Comparison of ENCODE assay signal across 11 mouse cellular contexts in genomic region chr1:193167746-193168145, GRCm38 (mm10). TPM values are rescaled to one million over a fixed set of nuclear protein-coding genes. Genes with fewer than 3 reads are reported as not detected.
DNase-seq lines count a peak whose midpoint lies in the region; ATAC-seq lines count a peak whose summit lies in the region.
"Had no signal": no experiment of that assay in that cellular context is flagged by ENCODE, and none has a peak within 500 bp of the region (broad histone marks: within the 10 kb centered on the region; RNA-seq: fewer than 3 reads in every experiment).

TSS of gene A130010J15Rik (plus strand) at chr1:193168046.

- H3K27me3 ChIP-seq in heart, embryonic 15.5 days, result no peaks in the 10 kb centered on the region
- no peaks in the 10 kb centered on the region for H3K27me3 ChIP-seq in limb, embryonic 11.5 days (ENCODE audit: control insufficient read depth, insufficient read depth, low read length)

- no peak within 1 kb of the TSS for H3K9ac ChIP-seq in heart, embryonic 15.5 days
- H3K9ac ChIP-seq in limb, embryonic 11.5 days (ENCODE audit: low read length), result no peak within 1 kb of the TSS
- H3K9ac ChIP-seq: liver, postnatal 0 days had no signal

- WGBS in heart, embryonic 15.5 days, result 77% methylated on average over 3 of the region's 3 CpGs
- WGBS in limb, embryonic 11.5 days, result 97% methylated on average over 3 of the region's 3 CpGs

- no peak within 1 kb of the TSS for H3K27ac ChIP-seq in heart, embryonic 15.5 days
- no peak within 1 kb of the TSS for H3K27ac ChIP-seq in limb, embryonic 11.5 days (replicated peaks; ENCODE audit: low read depth, low read length)

- H3K4me2 ChIP-seq in heart, embryonic 15.5 days, result no peak within 1 kb of the TSS
- H3K4me2 ChIP-seq in limb, embryonic 11.5 days (ENCODE audit: low read depth, severe bottlenecking), result no peak within 1 kb of the TSS

- H3K4me3 ChIP-seq in heart, embryonic 15.5 days, result no peak within 1 kb of the TSS
- no peak within 1 kb of the TSS for H3K4me3 ChIP-seq in limb, embryonic 11.5 days (ENCODE audit: low read depth, low read length)

- no peak for ATAC-seq in heart, embryonic 15.5 days (replicated peaks; ENCODE audit: insufficient number of reproducible peaks, insufficient read depth, low FRiP score, low read depth)
- no peak for ATAC-seq in limb, embryonic 11.5 days (ENCODE audit: insufficient number of reproducible peaks, low FRiP score, low TSS enrichment, low read depth)
- ATAC-seq: liver, postnatal 0 days had no signal

- H3K4me1 ChIP-seq in heart, embryonic 15.5 days (replicated peaks), result peaks cover 13% of the 10 kb centered on the region
- peaks cover 5% of the 10 kb centered on the region; the same call in 1 of the 2 replicates for H3K4me1 ChIP-seq in limb, embryonic 11.5 days (ENCODE audit: control insufficient read depth, insufficient read depth, low read length)

- no peak for DNase-seq in heart, adult 18-20 months
- DNase-seq in urinary bladder, adult 2 months (ENCODE audit: low spot score), result no peak
- DNase-seq in urinary bladder, postnatal 36 days (ENCODE audit: low spot score in 2 of 2), result no peak
- DNase-seq in limb, embryonic 11.5 days (ENCODE audit: low spot score), result no peak
- no peak for DNase-seq in ovary, postnatal 36 days (ENCODE audit: low spot score)
- DNase-seq in thymus, postnatal 4 days, result no peak
- no peak for DNase-seq in cerebellum, postnatal 4 days (ENCODE audit: low spot score in 2 of 2)
- DNase-seq: cerebellum, adult 18-20 months; kidney, postnatal 36 days; liver, postnatal 0 days had no signal

- no peaks in the 10 kb centered on the region for H3K36me3 ChIP-seq in heart, embryonic 15.5 days
- no peaks in the 10 kb centered on the region for H3K36me3 ChIP-seq in limb, embryonic 11.5 days (ENCODE audit: control insufficient read depth, insufficient read depth, low read length)

- no peaks in the 10 kb centered on the region for H3K9me3 ChIP-seq in heart, embryonic 15.5 days (replicated peaks)
- no peaks in the 10 kb centered on the region for H3K9me3 ChIP-seq in limb, embryonic 11.5 days (ENCODE audit: control insufficient read depth, low read length)

RNA-seq across cellular contexts. Expression of gene A130010J15Rik, which starts in this region (rescaled TPM):
- polyA plus RNA-seq in heart, embryonic 15.5 days (2015; fragmentation: Nextera tagmentation; extraction: Ambion mirVana), result 10.7 and 11.9 TPM in 2 replicates
- total RNA-seq in heart, adult 18-20 months (2021), result 1 to 10 TPM; 4.1 to 5.1 TPM
- 9.8 and 13.3 TPM in 2 replicates for polyA plus RNA-seq in urinary bladder, adult 2 months (2012; rRNA removed)
- 15.5 and 17.8 TPM in 2 replicates for polyA plus RNA-seq in limb, embryonic 11.5 days (2014; fragmentation: Nextera tagmentation; extraction: Ambion mirVana)
